Mouse (Mus musculus): ENCODE data around the gene Trim40.
A peak's percentile ranks its signal among the peaks of the same experiment; 100 is the strongest.

Gene Trim40

DNA sequence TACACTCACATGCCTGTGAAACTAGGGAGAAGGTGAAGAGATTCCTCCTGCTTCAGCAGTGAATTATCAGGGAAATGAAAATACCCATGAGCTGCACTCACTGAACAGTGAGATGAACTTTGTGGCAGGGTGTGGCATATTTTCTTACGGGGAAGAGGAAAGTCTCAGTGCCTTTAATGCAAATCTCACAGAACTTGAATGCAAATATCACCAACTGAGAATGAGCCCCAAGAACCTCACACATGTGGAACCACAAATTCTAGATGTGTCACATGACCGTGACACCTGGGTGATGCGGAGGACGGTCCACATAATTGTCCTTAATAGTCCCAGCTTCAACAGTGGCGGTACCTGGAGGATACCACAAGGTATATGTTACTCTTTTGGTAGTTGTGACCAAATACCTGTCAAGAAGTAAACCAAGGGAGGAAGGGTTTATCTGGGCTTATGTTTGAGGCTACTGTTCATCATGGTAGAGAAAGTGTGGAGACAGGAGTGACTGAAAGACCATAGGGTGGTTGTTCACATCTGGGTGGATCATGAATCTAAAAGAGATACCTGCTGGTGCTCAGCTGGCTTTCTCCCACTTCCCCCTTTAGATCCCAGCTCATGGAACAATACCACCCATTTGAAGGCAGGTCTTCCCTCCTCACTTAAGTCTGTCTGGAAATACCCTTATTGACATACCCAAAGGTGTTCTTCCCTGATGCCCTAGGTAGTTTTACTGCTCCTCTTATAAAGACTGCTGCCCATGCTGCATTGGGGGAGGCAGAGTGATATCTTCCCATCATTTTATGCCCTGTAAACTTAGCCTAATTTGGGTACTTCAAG lies at the start of gene Trim40:
Gene Trim40 (minus strand): TSS at position 51 of the 831 bp plus-strand sequence.
- DNase-seq (ENCODE audit: low read depth), result no peak

DNA sequence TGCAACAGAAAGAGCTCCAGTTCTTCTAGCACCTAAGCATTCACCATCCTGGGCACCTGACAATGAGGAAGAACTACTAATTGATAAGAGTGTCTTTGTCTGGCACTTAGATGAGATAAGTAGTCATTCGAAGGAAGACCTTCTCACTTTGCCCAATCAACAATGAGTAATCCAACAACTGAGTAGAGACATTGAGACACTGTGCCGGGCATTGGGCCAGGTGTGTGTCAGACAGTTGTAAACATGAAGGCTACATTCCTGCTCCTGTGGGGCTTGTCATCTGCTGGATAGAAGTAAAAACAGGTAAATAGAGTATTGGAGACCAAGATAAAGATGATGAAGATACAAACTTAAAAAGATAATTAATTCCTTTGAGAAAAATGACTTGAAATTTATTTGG lies 48.1 kb upstream of the Trim40 start:
- no peak for DNase-seq (ENCODE audit: low read depth)

DNA sequence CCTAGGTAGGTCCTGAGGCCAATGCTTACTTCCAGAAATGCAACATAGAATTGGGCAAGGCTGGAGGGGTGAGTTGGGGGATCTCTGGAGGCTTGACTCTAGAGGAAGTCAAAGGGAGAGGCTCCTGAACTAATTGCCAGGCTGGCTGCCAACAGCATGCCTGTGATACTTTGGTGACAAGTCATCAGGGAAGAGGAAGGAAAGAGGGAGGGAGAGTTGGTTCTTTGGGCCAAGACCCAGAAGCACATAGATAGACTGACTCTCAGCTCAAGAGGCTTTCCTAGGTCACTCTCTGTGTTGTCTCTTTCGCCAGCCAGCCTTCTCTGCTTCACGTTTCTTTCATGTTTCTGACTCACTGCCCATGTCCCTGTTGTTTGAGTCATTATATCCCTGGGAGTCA lies 41.9 kb upstream of the Trim40 start:
- no peak for DNase-seq (ENCODE audit: low read depth)

DNA sequence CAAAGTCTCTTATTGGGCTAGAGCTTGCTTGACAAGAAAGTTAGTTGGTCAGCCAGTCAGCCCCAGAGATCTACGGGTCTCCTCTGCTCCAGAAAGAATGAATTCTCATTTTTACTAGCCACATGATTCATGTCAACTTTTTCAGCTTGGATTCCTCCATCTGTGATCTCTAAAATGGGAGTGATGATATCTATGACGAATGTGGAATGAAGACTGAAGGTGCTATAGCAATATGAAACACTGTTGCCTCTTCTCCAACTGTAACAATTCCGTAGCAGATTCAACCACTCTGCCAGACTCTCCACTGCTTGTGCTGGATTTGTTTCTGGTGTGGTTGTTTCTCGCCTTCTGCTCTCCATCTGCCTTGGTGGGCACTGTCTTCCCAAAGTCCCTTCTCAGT lies 41.2 kb upstream of the Trim40 start:
- no peak for DNase-seq (ENCODE audit: low read depth)

DNA sequence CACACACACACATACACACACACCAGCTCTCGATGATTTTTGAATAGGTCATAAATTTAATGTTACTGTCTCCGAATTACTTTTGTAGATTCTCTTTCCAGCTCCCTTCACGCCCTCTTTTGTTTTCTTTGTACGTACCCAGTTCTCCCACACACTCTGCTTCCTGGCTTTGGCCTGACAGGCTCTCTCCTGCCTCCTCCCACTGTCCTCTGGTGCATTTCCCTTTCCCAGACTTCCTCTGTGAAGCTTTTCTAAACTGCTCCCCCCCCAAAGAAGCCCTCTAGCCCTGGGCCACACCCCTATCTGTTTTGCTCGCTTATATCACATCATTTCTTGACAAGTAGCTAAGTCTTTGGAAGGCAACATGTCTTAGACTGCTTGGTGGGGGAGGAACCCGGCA lies 40.3 kb upstream of the Trim40 start:
- no peak for DNase-seq (ENCODE audit: low read depth)

DNA sequence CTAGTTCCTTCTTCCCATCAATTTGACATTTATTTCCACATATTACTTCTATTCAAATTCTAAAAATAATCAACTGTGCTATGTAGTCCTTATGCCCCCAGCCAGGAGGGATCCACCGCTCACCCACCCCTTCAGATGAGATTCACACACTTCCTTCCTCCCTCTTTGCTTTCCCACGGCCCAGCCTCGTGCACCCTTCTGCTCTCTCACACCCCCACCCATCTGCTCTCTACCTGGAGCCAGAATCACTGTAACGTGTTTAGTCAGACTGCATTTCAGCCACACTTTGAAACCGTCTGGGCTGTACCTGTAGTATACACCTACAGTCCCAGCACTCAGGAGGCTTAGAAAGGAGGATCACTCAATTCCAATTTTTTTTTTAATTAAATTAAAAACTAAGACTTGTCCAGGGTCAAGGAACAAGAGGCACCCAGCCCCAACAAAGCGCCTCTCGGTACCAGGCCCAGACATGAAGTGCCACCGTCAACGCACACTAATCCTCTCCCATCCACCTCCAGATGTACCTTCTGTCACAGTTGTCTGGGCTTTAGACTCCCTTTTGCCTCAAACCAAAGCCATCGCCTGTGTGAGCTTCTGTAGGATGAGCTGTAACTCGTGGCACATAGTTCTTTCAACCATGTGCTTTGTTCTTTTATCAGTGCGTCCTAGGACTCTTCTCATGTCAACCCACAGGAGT lies 39.5 kb upstream of the Trim40 start:
- no peak for DNase-seq (ENCODE audit: low read depth)

DNA sequence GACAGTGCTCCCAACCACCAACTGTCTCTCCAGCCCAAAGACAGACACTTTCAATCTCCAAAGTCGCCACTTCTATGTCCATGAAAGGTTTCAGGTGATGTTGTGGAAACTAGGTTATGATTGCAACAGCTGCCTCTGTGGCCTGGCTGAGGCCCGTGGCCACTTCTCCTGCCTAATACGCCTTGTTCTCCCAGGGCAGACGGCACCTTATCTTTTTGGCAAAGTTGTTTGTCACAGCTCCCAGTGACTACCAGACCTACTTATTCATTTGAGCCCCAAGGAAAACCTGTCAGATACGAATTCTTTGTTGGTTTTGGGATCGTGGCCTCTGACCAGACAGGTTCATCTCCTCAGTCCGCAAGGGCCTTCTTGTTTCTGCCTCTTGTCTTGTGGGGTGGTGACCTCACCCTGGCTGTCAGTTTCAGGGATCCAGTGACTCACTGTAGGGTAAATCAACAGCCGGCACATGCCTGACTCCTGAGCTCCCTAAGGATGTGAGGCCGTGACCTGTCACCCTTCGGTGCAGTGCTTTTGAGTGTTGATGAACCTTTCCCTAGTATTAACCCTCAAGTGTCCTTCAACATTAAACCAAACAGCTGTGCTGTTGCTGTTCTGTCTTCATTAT lies 37.7 kb upstream of the Trim40 start:
- no peak for DNase-seq (ENCODE audit: low read depth)

DNA sequence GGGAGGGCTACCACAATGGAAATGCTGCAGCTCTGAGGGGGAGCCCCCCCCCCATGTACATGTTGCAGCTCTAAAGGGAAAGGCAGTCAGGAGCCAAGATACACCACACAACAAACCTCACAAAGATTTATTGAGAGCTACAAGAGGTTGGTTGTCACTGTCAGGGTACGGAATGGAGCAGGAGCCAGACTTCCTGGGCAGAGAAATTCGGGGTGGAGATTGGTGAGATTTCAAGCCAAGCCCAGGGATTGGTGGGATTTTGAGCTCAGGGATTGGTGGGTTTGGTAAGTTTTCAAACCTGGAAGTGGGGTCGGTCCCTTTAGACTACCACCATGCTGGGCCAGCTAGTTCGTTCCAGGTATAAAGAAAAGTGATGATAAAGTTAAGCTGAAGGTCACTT lies 33.6 kb upstream of the Trim40 start:
- DNase-seq (ENCODE audit: low read depth), result no peak

DNA sequence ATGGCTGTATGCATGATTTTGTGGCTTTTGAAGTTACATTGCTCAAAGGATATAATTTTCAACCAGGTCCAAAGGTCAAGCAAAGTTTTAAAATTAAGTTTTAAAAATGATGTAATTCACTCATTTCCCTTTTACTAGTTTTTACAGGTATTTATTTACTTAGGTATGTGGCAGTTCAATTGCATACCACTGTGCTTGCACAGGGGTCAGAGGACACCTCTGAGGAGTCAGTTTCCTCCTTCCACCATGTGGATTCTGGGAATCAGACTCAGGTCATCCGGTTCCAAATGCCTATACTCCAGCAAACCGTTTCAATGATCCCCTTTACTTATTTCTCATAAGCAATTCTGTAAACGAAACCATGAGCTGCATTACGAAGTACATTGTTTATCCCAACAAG lies 32.8 kb upstream of the Trim40 start:
- no peak for DNase-seq (ENCODE audit: low read depth)

DNA sequence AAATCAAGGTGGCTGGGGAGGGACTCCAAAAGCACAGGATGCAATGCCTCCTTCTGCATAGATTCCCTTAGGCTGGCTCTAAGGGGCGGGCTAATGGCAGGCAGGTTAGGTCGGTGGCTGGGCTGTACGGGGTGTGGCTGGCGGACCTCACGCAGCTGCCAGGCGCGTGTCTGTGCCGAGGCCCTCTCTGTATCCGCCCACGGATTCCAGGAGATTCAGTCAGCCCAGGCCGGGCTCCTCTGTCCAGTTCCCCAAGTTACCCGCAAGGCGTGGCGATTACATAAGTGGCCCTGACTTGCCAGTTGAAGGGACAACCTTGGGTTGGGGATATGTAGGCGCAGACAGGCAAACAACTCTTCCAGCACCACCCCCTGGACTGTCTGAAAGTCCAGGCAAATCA lies 30.3 kb upstream of the Trim40 start:
- DNase-seq (ENCODE audit: low read depth), result no peak

DNA sequence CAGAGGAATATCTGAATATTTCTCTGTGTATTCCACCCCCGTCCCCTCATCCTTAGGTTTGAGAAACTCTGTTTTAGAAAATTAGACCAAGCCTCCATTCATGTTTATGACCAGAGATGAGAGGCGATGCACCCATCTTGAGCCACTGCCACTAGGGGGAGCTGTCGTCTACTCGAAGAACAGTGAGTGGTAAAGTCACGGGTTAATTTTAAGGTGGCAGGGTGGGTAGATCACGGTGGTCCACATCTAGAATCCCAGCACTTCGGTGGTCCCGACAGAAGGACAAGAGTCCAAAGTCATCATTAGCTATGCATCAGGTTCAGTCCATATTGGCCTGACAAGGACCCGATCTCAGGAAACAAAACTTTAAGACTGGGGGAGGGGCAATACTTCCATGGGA lies 25.2 kb upstream of the Trim40 start:
- DNase-seq (ENCODE audit: low read depth), result peak; percentile 43

DNA sequence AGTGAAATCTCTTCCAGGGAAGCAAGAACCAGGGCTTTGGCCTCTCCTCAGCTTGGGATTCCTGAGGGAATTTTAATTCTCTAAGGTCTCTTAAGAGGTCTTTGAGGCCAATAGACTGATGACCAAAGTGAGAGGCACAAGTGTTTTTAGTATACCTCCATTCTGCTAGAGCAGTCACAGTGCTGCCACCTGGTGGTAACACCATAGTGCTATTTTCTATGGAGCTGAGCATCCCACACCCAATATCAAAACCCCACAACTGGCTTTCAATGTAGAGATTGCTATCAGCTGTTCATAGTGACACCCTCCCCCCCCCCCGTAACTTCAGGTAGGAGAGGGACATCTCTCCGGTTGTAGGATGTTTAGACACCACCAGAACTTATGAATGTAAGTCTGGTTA lies 24.2 kb upstream of the Trim40 start:
- peak; percentile 64 for DNase-seq (ENCODE audit: low read depth)

DNA sequence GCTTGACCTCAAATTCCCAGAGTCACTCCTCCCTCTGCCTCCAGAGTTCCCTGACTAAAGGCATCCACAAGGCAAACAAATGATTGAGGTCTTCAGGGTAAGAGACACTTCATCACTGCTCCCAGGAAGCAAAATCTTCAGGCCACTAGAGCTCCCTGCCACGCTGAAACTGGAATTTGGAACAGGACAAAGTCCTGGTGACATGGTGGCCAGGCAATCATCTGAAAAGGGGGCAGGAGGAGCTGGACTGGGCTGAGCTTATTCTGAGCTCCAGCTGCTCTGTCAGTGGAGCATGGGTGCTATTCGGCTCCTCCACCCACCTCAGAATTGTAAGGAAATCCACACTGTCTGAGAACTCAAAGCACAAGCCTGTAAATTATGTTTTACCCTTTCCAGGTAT lies 22.1 kb upstream of the Trim40 start:
- DNase-seq (ENCODE audit: low read depth), result no peak

DNA sequence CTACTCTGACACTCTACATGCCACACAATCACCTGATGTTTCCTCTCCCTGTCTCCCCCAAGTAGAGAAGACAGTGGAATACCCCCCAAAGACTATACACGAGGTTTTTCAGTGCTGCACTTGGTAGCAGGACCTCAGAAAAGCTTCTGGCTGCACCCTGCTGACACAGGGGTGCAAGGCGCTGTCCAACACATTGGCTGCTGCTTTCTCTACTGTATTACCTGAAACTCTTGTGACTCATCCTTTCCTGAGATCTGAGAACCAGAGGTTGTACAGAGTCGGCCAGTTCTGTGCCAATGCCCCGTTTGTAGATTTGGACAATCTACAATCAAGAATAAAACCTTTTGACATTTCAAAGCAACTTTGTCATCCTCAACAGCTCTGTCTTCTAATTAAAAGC lies 19.9 kb upstream of the Trim40 start:
- no peak for DNase-seq (ENCODE audit: low read depth)

DNA sequence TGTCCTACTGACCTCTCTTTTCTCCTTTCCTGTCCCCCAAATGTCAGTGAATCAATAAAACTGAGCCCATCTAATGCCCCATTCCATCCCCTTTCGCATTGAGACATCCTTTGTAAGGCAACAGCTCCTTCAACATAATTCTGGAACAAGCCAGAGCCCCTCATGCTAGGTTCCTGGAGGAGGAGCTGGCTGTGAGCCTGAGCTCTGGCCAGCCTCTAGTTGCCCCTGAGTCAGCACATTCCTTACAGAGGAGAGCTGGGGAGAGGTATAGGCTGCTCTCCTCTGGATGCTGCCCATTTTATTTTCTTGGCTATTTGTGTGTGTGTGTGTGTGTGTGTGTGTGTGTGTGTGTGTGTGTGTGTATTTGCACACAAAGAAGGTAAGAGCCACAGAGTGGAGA lies 18.3 kb upstream of the Trim40 start:
- DNase-seq (ENCODE audit: low read depth), result no peak

DNA sequence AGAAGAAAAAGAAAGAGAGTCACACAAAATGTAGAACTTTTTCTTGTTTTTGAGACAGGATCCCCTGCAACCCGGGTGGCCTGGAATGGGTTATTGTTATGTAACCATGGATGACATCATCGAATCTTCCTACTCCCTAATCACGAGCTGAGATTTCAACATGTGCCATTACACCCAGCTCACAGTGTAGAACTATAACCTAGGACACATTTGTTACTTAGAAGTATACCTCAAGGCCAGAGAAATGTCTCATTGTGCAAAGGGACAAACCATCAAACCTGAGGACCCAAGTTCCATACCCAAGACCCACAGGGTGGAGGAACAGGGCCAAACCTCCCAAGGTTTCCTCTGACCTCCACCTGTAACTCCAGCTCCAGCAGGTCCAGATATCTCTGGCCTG lies 13.7 kb upstream of the Trim40 start:
- DNase-seq (ENCODE audit: low read depth), result no peak

DNA sequence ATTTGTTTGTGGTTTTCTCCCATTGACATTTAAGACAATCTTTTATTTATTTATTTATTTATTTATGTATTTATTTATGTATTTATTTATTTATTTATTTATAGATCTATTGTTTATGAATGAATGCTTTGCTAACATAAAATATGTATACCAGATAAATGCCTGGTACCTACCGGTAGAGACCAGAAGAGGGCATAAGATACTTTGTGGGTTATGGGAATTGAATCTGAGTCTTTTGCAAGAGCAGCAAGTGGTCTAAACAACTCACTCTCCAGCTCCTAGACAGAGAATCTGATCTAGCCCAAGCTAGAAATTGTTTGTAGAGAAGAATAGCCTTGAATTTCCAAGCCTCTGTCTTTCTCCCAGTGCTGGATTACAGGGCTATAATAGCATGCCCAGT lies 10.8 kb upstream of the Trim40 start:
- DNase-seq (ENCODE audit: low read depth), result no peak

DNA sequence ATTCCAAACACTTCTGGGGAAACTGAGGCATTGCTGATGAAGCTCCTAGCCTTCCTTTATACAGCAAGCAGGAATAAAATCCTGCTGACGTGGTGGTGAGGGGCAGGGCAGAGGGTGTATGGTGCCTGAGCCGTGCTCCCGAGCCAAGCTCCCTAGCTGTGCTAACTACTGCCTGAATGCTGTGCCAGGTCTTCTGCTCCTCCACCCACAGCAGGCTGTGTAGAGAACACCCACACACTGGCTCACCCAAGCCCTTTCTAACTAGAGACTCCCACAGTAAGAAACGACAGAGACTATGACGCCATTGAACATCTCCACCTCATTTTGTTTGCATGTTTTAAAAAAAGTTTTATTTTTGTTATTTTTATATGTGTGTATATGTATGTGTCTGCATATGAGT lies 10.1 kb upstream of the Trim40 start:
- DNase-seq (ENCODE audit: low read depth), result no peak

DNA sequence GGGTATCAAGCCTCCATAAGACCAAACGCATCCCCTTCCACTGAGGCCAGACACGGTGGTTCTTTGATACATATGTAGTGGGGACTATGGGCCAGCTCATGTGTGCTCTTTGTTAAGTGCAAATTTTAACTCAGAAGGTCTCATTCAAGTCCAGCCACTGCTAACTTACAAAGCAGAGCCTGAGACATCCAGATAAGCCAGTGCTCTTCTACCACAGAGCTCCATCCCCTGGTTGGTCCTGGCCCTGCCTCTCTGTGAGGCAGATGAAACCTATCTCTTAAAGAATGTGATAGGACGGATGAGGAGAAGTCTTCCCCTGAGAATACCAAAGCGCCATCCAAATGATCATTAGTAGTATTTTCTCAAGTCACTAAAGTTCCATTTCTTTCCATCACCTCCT lies 9.5 kb upstream of the Trim40 start:
- DNase-seq (ENCODE audit: low read depth), result no peak

DNA sequence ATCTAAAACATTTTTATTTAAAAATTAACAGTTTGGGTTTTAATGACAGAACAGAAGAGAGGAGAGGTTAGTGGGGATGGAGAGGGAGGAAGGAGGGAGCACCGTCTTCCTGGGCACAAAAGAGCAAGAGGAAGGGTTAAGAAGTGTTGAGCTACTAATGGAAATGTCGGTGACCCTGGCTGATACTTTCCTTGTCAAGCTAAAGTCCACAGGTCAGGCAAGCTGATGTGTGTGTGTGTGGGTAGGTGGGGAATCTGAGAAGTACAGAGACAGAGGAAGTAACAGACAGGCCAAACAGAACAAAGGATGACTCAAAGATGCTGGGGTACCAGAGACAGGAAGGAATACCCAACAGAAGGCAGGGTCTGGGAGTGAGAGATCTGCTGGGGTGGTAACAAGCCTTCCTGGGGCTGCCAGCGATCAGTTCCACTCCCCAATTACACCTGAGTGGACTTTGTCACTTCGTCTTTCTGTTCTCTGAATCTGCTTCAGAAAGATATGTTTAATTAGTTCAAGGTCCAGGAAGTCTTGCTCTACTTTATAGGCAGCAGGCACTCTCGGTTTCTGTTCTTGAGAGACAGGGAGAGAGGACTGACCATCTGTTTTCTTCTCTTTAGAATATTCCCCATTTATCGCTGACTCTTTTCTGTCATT lies 7.8 kb upstream of the Trim40 start, which contains the start of gene Trim31:
Gene Trim31 (plus strand): TSS at position 567 of the 654 bp plus-strand sequence.
- DNase-seq (ENCODE audit: low read depth), result no peak

DNA sequence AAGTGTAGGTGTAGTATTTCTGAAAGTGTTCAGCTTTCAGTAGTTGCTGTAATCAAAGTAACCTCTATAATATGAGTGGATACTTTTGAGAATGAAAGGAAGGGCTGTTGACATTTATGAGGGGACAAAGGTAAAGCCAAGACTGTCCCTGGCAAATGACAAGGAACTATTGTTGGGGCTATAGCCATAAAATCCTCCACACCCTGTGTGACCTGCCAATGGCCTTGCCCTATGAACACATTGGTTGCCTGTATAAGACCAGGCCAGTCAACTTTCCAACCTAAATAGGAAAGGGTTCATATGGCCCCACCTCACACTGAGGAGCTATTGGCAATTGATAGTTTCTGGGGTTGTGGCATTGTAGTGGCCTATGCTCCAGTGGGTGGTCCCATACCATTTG lies 7.1 kb upstream of the Trim40 start:
- no peak for DNase-seq (ENCODE audit: low read depth)

DNA sequence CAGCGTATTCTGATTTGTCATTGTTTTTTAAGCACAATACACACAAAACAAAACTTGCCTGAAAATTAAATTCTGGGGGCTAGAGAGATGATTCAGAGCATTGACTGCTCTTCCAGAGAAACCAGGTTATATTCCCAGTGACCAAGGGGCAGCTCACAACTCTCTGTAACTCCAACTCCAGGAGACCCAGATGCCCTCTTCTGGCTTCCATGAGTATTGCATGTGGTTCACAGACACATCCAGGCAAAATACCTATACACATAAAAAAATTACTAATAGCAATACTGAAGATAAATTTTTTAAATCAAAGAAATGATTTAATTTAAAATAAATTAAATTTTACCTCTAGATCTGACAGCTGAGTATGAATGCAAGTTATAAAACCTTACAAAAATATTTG lies 6.7 kb upstream of the Trim40 start:
- DNase-seq (ENCODE audit: low read depth), result peak; percentile 17

DNA sequence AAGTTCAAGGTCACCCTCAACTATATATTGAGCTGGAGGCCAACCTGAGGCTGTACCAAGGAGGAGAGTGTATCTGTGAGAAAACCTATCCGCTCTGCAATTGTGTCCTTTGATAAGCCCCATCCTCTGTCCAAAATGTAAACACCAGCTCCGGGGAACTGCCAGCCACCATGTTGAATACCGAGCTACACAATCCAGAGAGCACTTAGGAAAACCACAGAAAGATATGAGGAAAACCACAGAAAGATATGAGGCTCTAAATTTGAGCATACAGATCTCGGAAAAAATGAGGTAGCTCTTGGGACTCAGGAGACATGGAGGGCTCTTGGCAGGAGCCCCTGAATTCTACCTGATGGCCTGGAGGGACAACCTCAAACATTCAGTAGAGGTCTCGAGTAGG lies 3.5 kb upstream of the Trim40 start:
- no peak for DNase-seq (ENCODE audit: low read depth)

All from c-Kit-positive CD71-negative TER-119-negative erythroid progenitor cells, embryonic 14.5 days (primary cell).